Mouse (Mus musculus) ovary, adult 18-20 months (tissue): ENCODE measurements at regions not wholly inside any gene's neighbourhood (a gene's known extent, or its start where the extent isn't known, plus 50 kb on each side); places are given as distances from the start of the nearest gene placed in this dataset.

Source experiments
- DNase-seq: peaks from one replicate; pipeline ENCODE4 v3.0.0; 2022; ENCODE audit warnings: low spot score, mixed read lengths

DNA sequence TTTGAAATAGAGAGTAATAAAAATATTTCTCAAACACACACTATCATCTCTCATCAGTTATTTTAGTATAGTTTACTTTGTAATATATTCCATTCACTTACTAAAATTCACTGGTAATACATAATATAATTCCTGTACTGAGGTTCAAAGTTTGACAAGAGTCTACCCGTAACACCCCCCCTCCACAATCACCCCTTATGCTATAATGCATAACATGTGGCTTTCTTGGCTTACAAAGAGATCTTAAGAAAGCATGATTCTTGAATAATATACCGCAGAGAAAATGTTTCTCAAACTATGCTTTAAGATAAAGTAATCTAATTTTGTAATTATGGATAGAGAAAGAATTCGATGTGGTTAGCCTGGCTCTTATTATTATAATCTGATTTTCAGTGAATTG is 539.7 kb downstream of the Gm11232 start:
- no peak for DNase-seq

DNA sequence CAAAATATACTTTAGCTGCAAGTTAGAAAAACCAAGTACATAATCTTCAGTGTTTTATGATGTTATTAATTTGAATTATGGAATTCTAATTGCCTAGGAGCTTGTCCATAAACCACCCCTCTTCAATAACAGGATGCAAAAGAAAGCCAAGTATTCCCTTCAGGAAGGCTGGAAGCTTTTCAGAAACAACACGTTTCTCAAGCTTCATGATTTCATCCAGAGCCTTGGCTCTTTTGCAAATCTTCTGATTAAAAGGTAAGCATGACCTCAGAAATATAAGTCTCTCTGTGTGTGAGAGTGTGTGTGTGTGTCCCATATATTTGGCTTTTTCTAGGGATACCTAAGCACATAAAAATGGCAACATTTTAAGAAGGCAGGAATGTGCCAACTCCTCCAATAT is 570.0 kb downstream of the Gm11232 start:
- no peak for DNase-seq

DNA sequence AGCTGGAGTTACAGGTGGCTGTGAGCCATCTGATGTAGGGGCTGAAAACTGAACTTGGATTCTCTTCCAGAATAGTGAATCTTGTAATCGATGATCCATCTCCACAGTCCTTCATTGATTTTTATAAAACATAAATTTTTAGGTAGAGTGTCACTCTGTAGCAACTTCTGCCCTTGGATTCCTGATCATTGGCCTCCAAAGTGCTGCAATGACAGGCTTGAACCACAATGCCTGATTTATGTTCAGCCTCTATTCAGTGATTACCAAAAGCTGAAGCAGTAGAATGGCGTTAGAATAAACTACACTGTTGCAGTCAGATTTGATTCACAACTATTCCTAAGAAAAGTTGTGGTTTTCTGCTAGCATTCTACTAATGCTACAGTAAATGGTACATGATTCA is 580.1 kb downstream of the Gm11232 start:
- no peak for DNase-seq

DNA sequence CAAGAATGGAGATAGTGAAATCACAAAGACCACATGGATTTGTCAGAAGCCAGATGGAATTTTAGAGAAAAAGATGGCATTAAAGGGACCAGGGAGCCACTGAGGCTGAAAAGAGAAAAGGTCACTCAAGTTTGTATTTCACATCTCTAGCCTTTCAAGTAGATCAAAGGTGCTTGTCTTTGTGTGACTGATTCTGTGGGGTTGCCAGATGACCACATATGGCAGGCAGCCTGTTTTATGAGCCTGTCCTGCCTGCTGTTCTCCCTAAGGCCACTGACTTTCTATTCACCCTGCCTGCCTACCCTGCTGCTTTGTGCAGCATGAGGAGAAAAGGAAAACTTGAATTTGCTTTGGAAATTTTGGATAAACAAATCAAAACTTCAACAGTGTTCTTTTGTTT is 592.0 kb downstream of the Gm11232 start:
- no peak for DNase-seq

DNA sequence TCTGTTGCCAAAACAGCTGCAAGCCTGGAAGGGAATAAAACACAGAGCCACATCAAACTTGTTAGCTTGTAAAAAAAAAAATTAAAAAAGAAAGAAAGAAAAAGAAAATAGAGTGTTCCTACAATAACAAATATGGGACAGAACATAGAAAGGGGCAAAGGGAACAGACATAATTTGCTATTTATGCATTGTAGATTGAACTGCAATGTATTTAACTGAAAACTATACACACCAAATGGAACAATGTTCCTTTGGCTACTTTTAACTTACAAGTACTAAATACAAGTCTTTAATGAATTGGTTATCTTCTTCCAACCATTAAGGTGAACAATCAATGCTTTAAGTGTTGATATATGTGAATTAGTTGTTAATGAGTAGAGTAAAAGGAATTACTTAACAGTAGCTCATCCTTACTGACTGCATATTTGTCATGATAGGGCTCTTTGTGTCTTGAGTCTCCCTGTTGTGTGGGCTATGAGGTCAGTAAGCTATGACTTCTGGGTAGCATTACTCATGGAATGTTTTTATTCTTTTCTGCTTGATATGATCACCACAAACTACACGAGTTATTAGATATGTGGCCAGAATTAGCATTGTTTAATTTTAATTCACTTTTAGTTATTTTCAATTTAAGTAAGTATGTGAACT is 597.0 kb upstream of the Megf9 start:
- DNase-seq: no peak

GRCm38 (mm10) chr4:71130946-71131669 is 596.3 kb upstream of the Megf9 start:
- no peak for DNase-seq

GRCm38 (mm10) chr4:71129306-71129705 is 594.5 kb upstream of the Megf9 start:
- no peak for DNase-seq
